Mouse (Mus musculus): ENCODE measurements around the gene Pik3r5.

- no peak for TF ChIP-seq GATA1 (IDR thresholded peaks at IDR 0.05; ENCODE audit: borderline replicate concordance, low read length)
- TF ChIP-seq FLI1 (IDR thresholded peaks at IDR 0.05; ENCODE audit: low read length), result no peak
Observed at GRCm38 (mm10) chr11:68390381-68391287, 41.3 kb upstream of the Pik3r5 start.
